Mouse (Mus musculus): ENCODE data around the gene Gramd1c. TPM values are rescaled to one million over a fixed set of nuclear protein-coding genes. Genes with fewer than 3 reads are reported as not detected.

The Gramd1c gene
- polyA plus RNA-seq, 1 experiment from 2014 or later, result 2.9 TPM

DNA sequence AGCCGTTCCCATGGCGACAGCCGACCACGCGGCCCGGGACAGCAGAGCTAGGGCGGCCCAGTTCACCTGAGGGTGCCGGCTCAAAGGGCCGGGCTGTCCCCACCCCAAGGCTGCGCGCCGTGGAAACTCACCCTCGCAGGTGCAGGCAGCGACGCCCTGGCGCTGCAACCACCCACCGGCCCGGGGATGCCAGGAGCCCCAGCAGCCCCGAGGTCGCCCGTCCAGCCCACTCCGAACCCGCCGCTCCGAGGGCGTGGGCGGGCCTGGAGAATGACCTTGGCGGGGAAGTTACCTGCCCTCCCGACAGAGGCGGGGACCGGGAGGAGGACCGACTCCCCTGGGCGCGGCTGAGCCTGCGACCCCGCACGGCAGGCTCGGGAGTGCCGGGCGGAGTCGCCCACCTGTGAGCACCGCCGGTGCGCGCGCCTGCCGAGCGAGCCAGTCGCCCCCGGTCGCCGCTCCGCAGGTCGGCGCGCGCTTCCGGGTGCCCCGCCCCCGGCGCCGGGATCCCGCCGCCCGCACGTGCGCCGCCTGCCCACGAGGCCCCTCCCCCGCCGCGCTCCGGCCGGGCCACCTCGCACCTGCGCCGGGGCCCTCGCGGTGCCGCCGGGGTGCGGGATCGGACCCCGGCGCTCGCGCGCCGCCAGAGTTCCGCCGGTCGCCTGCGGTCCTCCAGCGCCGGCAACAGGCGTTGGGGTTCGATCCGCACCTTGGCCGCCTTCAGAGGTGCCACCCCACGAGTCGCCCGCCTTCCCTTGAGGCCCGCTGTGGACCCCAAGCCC, 83.6 kb downstream of the Gramd1c start, which contains the start of gene Zdhhc23:
Gene Zdhhc23 (minus strand): TSS at position 464 of the 782 bp plus-strand sequence.
- WGBS (ENCODE audit: insufficient replicate concordance), result under 1% methylated on average over 85 of the region's 103 CpGs
- Histone ChIP-seq H3K27ac (replicated peaks) (no peak within 1 kb of the TSS), H3K9me3 (replicated peaks) (no peaks in the 10 kb centered on the region), H3K9ac (peak within 1 kb of the TSS; percentile 35; the same call in 1 of the 2 replicates), H3K4me3 (replicated peaks) (peak within 1 kb of the TSS; percentile 65), H3K36me3 (replicated peaks) (no peaks in the 10 kb centered on the region), H3K4me1 (replicated peaks) (peaks cover 14% of the 10 kb centered on the region), H3K4me2 (peak within 1 kb of the TSS; percentile 93), H3K27me3 (peaks cover 31% of the 10 kb centered on the region)
- peak; percentile 62 for ATAC-seq (ENCODE audit: insufficient read depth)

DNA sequence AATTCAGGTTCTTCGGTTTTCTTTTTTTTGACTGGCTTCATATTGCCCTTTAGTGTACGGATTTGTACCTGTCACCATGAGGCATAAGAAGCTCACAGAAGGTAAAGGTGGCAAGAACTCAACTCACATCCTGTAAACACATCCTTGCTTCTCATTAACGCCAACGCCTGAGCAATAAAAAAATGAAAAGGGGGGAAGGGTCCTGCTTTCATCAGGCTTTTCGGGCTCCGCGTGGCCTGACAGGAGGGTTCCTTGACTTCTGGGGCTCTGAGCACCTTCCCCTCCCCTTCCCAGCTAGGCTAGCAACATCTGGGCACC, 84.2 kb downstream of the Gramd1c start:
- Histone ChIP-seq H3K4me2 (peak overlapping the region; percentile 93), H3K4me3 (replicated peaks) (peak overlapping the region; percentile 65), H3K9ac (0 out of 2 replicates have a peak overlapping the region, but pooled peaks have one; percentile 35), H3K27ac (replicated peaks) (no peak overlapping the region), H3K36me3 (replicated peaks) (no peaks in the 10 kb centered on the region), H3K4me1 (replicated peaks) (peaks cover 14% of the 10 kb centered on the region), H3K9me3 (replicated peaks) (no peaks in the 10 kb centered on the region), H3K27me3 (peaks cover 31% of the 10 kb centered on the region)
- whole genome bisulfite sequencing (ENCODE audit: insufficient replicate concordance), result 21% methylated on average over 7 of the region's 7 CpGs
- ATAC-seq (ENCODE audit: insufficient read depth), result no peak

DNA sequence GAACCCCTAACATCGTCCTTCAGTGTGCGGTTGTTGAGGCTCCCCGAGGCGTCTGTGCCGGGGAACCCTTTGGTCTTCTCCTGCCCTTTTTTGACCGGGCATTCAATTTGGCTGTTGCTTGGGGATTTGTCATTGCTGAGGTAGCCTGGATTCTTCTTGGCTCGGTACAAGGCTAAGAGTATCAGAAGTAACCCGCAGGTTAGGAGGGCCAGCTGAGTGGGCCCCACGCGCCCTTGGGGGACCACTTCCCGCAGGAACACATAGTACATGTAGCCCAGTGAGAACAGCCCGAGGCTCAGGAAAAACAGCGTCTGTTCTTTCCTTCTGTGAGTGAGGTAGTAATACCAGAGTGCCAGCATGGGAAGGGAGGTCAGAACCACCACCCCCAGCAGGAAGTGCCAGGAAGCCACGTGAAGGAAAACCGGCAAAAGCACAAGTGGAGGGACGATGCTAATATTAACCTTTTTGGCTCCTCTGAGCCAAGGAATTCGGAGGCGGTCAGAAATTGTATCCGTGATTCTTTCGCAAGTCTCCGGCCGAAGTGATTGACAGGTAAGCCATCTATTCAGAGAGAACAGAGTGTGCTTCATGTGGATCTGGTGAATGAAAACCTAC, 89.4 kb downstream of the Gramd1c start:
- peaks cover 10% of the 10 kb centered on the region for H3K27me3 ChIP-seq
- no peak for ATAC-seq (ENCODE audit: insufficient read depth)
- no peaks in the 10 kb centered on the region for H3K4me1 ChIP-seq (replicated peaks)
- WGBS (ENCODE audit: insufficient replicate concordance), result 71% methylated on average over 22 of the region's 22 CpGs
- no peak overlapping the region for H3K4me3 ChIP-seq (replicated peaks)
- no peaks in the 10 kb centered on the region for H3K36me3 ChIP-seq (replicated peaks)
- H3K9ac ChIP-seq, result no peak overlapping the region
- H3K27ac ChIP-seq (replicated peaks), result no peak overlapping the region
- no peak overlapping the region for H3K4me2 ChIP-seq
- H3K9me3 ChIP-seq (replicated peaks), result no peaks in the 10 kb centered on the region

DNA sequence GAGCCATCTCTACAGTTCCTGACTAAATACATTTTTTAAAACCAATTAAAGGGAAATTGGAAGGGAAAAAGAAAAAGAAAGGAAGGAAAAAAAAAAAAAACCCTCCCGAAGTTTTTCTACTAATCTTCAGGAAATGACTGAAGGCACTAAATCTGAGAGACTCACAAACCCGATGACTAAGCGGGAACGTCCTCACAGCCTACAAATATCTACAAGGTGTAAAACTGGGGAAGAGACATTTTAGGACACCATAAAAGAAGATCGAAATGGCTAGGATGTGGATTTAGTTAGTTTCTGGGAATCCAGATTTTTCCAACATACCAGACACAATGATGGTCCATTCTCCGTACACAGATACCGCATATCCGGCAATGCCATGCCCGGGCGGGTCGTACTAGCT, 90.0 kb downstream of the Gramd1c start:
- 73% methylated on average over 11 of the region's 11 CpGs for WGBS (ENCODE audit: insufficient replicate concordance)
- Histone ChIP-seq H3K36me3 (replicated peaks) (no peaks in the 10 kb centered on the region), H3K4me1 (replicated peaks) (no peaks in the 10 kb centered on the region)

DNA sequence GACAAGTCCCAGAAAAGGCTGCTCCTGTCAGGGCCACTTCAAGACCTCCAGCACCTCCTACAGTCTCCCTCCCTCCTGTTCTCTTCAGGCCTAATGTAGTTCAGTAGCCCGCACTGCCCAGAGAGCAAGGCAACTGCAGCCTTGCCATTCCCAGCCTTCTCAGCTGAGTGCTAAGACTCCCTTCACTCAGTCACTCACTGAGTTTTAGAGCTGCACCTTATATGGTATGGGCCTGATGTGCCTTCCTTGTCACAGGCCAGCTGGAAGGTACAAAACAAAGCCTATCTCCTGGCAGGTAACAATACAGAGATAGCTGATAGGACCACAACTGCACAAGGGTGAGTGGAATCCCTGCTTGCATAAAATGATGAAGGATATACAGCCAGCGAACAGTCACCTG, 90.8 kb downstream of the Gramd1c start:
- no peaks in the 10 kb centered on the region for H3K4me1 ChIP-seq (replicated peaks)
- no peak overlapping the region for H3K4me2 ChIP-seq
- no peak overlapping the region for H3K9ac ChIP-seq
- no peaks in the 10 kb centered on the region for H3K9me3 ChIP-seq (replicated peaks)
- H3K4me3 ChIP-seq (replicated peaks), result no peak overlapping the region
- H3K27me3 ChIP-seq, result peaks cover 2% of the 10 kb centered on the region; the same call in 1 of the 2 replicates
- no peak for ATAC-seq (ENCODE audit: insufficient read depth)
- no peak overlapping the region for H3K27ac ChIP-seq (replicated peaks)
- 73% methylated on average over 2 of the region's 2 CpGs for WGBS (ENCODE audit: insufficient replicate concordance)
- no peaks in the 10 kb centered on the region for H3K36me3 ChIP-seq (replicated peaks)

More for the DNA sequence above, 90.0 kb downstream of the Gramd1c start:
- Histone ChIP-seq H3K9me3 (replicated peaks) (no peaks in the 10 kb centered on the region), H3K27ac (replicated peaks) (no peak overlapping the region), H3K9ac (no peak overlapping the region), H3K4me2 (no peak overlapping the region), H3K4me3 (replicated peaks) (no peak overlapping the region), H3K27me3 (peaks cover 5% of the 10 kb centered on the region; the same call in 1 of the 2 replicates)
- no peak for ATAC-seq (ENCODE audit: insufficient read depth)

DNA sequence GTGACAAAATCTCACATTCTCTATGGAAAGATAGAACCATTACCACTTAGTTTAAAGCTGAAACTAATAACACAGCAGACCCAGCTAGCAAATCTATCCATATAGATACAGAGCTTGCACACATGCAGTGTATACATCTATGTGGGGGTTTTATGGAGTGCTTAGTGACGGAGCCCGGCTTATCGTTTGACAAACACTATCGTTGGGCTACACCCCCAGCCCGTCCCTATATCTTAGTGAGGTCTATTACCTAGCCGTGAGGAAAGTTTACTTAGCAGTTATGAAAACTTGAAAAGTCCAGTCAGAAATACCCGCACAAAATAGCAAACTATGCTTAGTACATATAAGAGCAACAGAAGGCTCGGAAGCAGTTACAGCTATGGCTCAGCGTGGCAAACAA, 91.4 kb downstream of the Gramd1c start:
- Histone ChIP-seq H3K4me2 (no peak overlapping the region), H3K9me3 (replicated peaks) (no peaks in the 10 kb centered on the region), H3K27me3 (no peaks in the 10 kb centered on the region), H3K4me1 (replicated peaks) (no peaks in the 10 kb centered on the region), H3K9ac (no peak overlapping the region), H3K27ac (replicated peaks) (no peak overlapping the region), H3K36me3 (replicated peaks) (no peaks in the 10 kb centered on the region), H3K4me3 (replicated peaks) (no peak overlapping the region)
- no peak for ATAC-seq (ENCODE audit: insufficient read depth)
- 82% methylated on average over 9 of the region's 9 CpGs for WGBS (ENCODE audit: insufficient replicate concordance)

DNA sequence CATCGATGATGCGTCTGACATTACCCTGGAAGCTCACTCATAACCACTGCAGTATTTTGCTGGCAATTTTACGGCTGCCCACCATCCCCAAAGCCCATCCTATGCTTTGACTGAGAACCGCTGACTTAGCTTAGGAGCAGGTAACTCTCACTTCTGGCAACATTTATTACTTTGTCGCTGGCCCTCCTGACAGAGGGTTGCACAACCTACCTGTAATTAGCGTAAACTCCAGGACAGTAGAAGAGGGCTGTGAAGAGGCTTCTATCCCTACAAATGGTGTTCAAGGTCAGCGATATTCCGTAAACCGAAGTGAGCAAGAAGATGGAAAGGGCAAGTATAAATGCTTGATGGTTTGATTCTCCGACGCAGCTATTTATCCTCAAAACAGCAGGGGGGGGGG, 92.0 kb downstream of the Gramd1c start:
- no peak overlapping the region for H3K27ac ChIP-seq (replicated peaks)
- WGBS (ENCODE audit: insufficient replicate concordance), result 82% methylated on average over 11 of the region's 11 CpGs
- H3K27me3 ChIP-seq, result no peaks in the 10 kb centered on the region
- H3K36me3 ChIP-seq (replicated peaks), result no peaks in the 10 kb centered on the region
- no peaks in the 10 kb centered on the region; the same call in 1 of the 2 replicates for H3K4me1 ChIP-seq (replicated peaks)
- no peak for ATAC-seq (ENCODE audit: insufficient read depth)
- H3K9ac ChIP-seq, result no peak overlapping the region
- no peaks in the 10 kb centered on the region for H3K9me3 ChIP-seq (replicated peaks)
- H3K4me3 ChIP-seq (replicated peaks), result no peak overlapping the region
- H3K4me2 ChIP-seq, result no peak overlapping the region

DNA sequence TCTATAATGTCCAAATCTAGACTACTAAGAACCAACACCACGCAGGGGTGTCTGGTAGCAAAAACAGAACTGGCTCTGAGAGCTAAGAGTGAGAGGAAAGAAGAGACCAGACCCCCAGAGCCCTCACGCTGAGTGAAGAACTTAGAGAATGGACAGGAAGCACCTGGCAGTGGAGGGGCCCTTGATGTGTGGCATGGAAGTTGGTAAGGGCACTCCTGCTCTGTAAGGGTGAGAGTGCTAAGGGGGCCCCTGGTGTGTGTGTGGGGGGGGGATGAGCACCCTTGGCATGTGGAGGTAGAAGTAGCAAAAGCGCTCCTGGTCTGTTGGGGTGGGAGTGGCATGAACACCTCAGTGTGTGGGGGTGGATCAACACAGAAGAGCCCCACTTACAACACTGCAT, 92.7 kb downstream of the Gramd1c start:
- Histone ChIP-seq H3K27ac (replicated peaks) (no peak overlapping the region), H3K4me1 (replicated peaks) (no peaks in the 10 kb centered on the region; the same call in 1 of the 2 replicates), H3K9me3 (replicated peaks) (no peaks in the 10 kb centered on the region), H3K4me2 (no peak overlapping the region), H3K27me3 (no peaks in the 10 kb centered on the region), H3K36me3 (replicated peaks) (no peaks in the 10 kb centered on the region), H3K4me3 (replicated peaks) (no peak overlapping the region), H3K9ac (no peak overlapping the region)
- no peak for ATAC-seq (ENCODE audit: insufficient read depth)
- WGBS (ENCODE audit: insufficient replicate concordance), result 53% methylated on average over 3 of the region's 3 CpGs

DNA sequence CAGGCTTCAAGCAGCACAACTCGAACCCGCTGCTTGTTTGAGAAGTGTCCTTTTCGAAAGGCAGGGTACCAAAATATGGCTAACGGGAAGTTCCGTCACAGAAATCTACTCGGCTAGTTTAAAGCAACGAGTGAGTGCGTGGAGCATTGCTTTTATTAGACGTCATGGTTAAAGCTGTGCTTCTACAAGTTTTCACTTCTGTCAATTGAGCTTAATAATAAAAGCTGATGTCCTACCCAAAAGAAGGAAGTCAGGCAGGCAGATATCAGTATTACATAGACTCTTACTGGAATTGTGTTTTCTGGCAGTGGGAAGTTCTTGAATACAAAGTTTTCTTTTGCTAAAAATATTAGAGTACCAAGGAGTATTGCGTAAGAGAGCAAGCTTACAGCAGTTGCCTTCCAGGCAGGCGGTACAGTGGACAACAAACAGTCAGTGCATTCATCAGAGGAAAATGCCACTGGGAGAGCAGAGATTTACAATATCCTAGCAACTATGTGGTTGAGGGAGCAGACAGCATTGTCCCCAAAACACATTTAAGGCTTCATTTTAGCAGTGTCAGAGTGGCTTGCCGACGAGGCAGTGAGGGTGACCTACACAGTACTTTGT, 97.3 kb downstream of the Gramd1c start:
- no peaks in the 10 kb centered on the region for H3K9me3 ChIP-seq (replicated peaks)
- H3K27me3 ChIP-seq, result no peaks in the 10 kb centered on the region
- H3K27ac ChIP-seq (replicated peaks), result no peak overlapping the region
- WGBS (ENCODE audit: insufficient replicate concordance), result 75% methylated on average over 13 of the region's 13 CpGs
- no peaks in the 10 kb centered on the region; the same call in 1 of the 2 replicates for H3K4me1 ChIP-seq (replicated peaks)
- ATAC-seq (ENCODE audit: insufficient read depth), result no peak
- H3K9ac ChIP-seq, result no peak overlapping the region
- no peak overlapping the region for H3K4me2 ChIP-seq
- no peak overlapping the region for H3K4me3 ChIP-seq (replicated peaks)
- H3K36me3 ChIP-seq (replicated peaks), result no peaks in the 10 kb centered on the region

DNA sequence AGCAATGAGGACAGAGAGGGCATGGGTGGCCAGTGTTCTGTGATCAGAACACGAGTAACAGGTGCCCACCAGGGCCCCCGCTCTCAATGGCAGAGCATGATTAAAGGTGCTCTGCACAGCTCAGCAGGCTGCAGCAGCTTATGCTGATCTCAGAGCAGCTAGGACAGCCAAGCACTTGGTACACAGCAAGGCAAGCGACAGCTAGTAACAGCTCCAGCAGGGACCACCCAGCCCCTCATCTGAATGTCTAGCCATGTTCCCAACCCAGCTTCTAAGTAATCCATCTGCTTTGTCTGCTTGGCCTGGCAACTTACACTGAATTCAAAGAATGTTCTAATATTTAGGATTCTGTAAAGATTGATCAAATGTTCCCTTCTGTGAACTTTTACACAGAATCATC, 99.4 kb downstream of the Gramd1c start:
- H3K4me3 ChIP-seq (replicated peaks), result no peak overlapping the region
- H3K4me1 ChIP-seq (replicated peaks), result no peaks in the 10 kb centered on the region; the same call in 1 of the 2 replicates
- no peaks in the 10 kb centered on the region for H3K9me3 ChIP-seq (replicated peaks)
- H3K27me3 ChIP-seq, result no peaks in the 10 kb centered on the region
- no peak overlapping the region for H3K4me2 ChIP-seq
- no peak overlapping the region for H3K9ac ChIP-seq
- no peak for ATAC-seq (ENCODE audit: insufficient read depth)
- H3K36me3 ChIP-seq (replicated peaks), result no peaks in the 10 kb centered on the region
- H3K27ac ChIP-seq (replicated peaks), result no peak overlapping the region
- 65% methylated on average over 3 of the region's 3 CpGs for WGBS (ENCODE audit: insufficient replicate concordance)

DNA sequence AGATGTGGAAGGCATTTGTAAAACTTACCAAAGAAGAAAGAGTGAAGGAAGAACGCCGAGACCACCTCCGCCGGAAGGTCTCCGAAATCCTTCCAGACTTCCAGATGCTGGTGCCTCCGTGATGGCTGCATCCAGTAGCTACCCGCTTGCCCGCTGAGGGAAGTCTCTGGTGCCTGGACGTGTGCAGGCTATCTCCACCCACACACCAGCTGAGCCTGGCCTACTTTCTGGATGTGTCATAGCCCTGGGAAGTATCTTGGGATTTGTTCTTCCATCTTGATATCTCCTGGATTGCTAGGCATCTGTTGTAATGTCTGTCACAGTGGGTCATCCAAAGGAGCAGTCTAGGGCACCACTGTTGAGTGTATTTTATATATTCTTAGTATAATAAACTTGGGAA, 99.9 kb downstream of the Gramd1c start:
- no peaks in the 10 kb centered on the region for H3K36me3 ChIP-seq (replicated peaks)
- H3K4me1 ChIP-seq (replicated peaks), result no peaks in the 10 kb centered on the region; the same call in 1 of the 2 replicates
- H3K9ac ChIP-seq, result no peak overlapping the region
- no peaks in the 10 kb centered on the region for H3K27me3 ChIP-seq
- no peak overlapping the region for H3K4me2 ChIP-seq
- no peak for ATAC-seq (ENCODE audit: insufficient read depth)
- H3K9me3 ChIP-seq (replicated peaks), result no peaks in the 10 kb centered on the region
- H3K4me3 ChIP-seq (replicated peaks), result no peak overlapping the region
- H3K27ac ChIP-seq (replicated peaks), result no peak overlapping the region
- WGBS (ENCODE audit: insufficient replicate concordance), result 82% methylated on average over 9 of the region's 9 CpGs
